Mouse (Mus musculus): ENCODE measurements at regions not wholly inside any gene's neighbourhood (a gene's known extent, or its start where the extent isn't known, plus 50 kb on each side); places are given as distances from the start of the nearest gene placed in this dataset.

DNA sequence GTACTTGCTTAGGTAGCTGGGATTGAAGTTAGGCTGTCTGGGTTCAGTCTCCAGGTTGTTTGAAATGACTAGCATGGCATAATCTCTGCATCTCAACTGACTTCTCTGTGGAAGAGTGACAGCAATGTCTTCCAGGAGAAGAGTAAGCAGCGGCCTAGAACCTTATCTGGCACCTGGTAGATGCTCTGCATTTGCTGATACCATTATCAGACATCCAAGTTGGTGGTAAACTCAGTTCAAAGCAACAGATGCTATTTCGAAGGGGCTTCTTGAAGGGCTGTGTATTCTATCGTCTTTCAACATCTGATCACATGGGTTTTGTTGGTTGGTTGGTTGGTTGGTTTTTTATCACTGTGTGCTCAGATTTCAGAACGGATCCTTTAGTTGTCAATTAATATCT, 424.7 kb upstream of the Adgrl2 start:
- DNase-seq, result no peak

DNA sequence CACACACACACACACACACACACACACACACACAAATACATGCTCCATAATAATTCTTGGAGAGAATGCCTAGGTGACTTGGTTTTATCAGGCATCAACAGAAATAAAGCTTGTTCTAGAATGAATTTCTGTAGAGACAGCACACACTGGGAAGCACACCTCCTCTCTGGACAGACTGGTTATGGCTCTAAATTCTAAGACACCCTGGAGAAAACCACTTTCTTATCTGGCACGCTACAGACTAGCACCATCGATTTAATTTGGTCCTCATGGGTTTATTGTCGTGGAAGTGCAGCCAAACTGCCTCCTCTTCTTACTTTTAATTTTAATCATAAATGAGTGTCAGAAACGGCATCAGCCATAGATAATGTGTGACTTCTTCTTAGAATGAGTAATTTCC, 422.8 kb upstream of the Adgrl2 start:
- no peak for DNase-seq

GRCm38 (mm10) chr3:149410518-149410917, 420.2 kb upstream of the Adgrl2 start:
- no peak for DNase-seq

GRCm38 (mm10) chr3:149408858-149409257, 418.5 kb upstream of the Adgrl2 start:
- no peak for DNase-seq

GRCm38 (mm10) chr3:149405872-149406271, 415.5 kb upstream of the Adgrl2 start:
- DNase-seq, result no peak

DNA sequence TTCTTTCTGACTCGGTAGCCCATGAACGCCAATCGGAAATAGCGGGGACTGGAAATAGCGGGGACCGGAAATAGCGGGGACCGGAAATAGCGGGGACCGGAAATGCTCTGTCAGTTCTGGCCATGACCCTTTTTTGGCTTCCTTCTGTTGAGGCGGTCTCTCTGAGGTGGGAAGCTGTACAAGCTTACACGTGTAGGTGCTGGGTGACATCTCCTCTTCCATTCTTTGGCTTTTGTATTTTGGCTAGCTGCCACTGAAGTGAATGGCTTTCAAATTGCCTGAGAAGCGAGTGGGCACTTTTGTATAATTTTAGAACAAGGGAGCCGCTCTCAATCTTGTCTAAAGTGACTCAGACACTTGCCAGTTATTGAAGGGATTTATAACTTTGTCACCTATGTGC, 414.3 kb upstream of the Adgrl2 start:
- no peak for DNase-seq

GRCm38 (mm10) chr3:149402496-149402895, 412.1 kb upstream of the Adgrl2 start:
- DNase-seq, result no peak

DNA sequence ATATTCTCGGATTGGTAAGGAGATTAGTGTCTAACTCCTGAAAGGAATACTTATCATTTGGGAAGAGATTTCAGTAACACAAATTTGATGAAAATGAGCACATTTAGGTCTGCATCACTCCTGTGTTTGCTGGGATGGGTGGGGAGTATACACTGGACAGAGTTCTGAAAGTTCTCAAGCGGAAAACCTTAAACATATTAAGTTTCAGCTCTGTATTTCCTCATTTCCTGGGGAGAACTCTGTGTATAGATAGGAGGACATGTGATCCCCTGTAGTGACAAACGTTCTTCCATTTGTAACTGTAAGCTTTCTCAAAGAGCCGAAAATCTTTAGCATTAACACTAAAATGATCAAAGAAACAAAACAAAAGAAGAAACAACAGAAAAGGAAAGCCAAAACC, 404.7 kb upstream of the Adgrl2 start:
- DNase-seq, result no peak

- no peak for DNase-seq
Measured at GRCm38 (mm10) chr3:149393317-149394172, 403.2 kb upstream of the Adgrl2 start.

DNA sequence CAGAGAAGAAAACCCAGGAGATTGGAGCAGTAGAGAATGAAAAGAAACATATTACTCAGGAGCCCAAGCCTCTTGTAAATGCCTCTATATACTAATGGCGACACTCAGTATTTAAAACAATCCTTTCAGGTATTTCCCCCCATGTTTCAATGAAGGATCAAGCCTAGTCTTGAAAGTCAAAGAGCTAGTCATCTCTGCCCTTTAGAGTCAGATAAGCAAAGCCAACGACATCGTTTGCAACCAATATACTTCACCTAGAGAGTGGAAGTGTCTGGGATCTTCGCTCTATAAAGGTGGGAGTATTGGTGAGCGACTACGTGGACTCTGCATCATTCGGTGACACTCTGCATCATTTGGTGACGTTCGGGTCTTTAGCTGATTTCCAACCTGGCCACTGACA, 401.8 kb upstream of the Adgrl2 start:
- DNase-seq, result no peak

GRCm38 (mm10) chr3:149387537-149387936, 397.2 kb upstream of the Adgrl2 start:
- no peak for DNase-seq

DNA sequence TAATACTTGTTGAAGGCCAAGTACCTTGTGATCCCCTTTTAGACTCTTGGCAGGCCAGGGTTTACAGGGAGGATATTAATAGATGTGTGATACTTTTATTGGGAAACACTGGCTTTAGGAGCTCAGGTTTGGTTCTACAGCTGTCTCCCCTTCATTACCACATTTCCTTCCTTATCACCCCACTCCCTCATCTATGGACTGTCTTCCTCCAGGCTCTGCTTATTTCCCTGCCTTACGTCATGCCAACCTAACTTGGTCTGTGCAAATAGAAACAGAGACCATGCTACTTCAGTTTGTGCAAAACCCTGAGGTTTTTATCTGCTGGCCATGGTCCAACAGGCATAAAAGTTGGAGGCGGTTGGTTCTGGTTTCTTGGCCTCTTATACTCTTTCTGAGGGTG, 395.7 kb upstream of the Adgrl2 start:
- DNase-seq, result no peak

DNA sequence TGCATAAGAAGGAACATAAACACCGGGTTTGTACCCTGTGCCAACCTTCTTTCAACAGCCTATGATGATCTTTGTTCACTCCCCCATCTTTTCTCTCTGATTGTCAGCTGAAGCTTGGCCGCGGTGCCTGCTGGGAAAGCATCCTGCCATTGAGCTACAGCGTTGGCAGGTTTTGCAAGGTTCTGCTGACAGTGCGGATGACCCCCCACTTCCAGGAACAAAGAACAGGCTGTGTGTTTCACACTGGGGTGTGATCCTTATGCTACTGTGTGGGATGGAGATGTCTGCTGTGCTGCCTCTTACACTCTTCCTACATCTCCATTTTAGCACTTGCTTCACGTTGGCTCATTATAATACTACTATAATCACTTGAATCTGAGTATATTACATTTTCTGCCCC, 395.0 kb upstream of the Adgrl2 start:
- no peak for DNase-seq

- DNase-seq, result peak; percentile 64 to 76
Measured at GRCm38 (mm10) chr3:149381559-149382245, 391.3 kb upstream of the Adgrl2 start.

- peak; percentile 31 to 37 for DNase-seq
Measured at GRCm38 (mm10) chr3:149381051-149381450, 390.7 kb upstream of the Adgrl2 start.

DNA sequence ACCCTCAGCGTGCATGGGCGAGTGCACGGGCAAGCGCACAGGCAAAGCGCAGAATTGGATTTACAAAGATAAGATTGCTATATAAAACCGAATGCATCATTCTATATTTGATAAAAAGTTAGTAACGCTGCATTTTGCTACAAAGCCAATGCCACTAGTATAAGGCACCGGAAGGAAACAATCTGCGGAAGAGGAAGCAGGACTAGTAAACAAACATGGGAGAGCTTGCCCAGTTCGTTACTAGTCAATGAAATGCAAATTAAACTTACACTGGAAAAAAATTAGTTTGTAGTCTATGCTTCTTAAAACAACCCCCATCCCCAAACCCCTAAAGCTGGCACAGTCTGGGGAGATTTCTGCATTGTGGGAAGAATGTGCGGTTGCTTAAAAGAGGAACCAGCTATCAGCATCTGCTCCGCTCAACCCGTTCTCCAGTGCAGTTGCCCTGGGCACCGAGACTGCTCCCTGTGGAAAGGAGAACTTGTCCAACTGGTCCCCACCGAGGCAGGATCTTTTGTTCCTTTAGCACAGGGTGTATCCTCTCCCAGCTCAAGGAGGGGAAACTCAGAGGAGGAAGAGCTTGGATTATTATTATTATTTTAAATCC, 389.6 kb upstream of the Adgrl2 start:
- DNase-seq, result no peak

DNA sequence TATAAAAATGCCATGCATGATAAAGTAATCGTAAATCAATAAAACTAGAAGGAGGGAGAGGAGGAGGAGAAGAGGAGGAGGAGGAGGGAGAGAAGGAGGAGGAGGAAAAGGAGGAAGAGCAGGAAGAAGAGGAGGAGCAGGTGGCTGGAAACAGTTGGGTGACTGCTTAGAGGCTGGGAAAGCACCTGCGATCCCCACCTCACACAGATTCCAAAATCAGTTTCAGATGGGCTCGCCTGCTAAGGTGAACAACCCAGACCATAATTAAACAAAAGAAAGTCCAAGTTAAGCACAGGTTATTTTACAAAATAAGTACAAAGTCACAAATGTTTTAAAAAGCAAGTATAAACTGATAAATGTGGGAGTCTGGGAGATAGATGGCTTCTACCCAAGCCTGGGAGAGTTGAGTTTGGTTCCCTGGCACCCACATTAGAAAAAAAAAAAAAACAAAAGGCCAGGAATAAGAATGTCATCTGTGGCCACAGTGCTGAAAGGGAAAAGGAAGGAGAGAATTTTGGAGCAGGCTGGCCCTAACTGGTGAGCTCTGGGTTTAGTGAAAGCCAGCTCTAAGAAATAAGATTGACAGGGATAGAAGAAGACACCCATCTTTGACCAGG, 389.0 kb upstream of the Adgrl2 start:
- DNase-seq, result no peak

- DNase-seq, result no peak
Measured at GRCm38 (mm10) chr3:149371439-149371838, 381.1 kb upstream of the Adgrl2 start.

DNA sequence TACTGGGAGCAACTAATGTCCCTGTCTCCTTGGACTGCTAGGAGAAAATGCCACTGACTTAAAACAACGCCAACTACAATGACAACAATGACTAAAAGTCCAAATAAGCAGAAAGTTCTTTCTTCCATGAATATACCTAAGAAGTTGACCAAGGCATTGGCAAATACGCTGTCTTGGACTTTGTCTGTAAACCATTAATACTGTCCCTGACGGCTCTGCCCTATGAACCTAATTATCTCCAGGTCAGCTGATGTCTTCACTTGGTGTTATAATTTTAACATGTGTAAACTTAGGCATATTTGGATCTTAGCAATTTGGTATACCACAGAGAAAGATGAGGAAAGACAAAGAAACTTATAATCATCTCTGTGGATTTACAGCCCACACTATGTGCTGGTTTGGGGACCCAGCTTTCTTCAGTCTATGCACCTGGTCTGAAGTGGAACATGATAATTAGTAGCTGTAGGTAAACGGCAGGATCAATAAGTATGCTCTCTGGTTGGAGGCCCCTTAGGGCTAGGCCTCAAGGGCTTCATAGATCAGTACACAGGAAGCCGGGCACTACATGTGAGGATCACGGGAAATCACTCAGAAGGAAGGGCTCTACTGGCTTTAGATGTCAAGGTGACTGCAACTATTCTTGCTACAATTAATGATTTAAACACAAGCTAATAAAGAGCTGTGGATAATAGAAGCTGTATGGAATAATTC, 380.3 kb upstream of the Adgrl2 start:
- DNase-seq, result no peak

DNA sequence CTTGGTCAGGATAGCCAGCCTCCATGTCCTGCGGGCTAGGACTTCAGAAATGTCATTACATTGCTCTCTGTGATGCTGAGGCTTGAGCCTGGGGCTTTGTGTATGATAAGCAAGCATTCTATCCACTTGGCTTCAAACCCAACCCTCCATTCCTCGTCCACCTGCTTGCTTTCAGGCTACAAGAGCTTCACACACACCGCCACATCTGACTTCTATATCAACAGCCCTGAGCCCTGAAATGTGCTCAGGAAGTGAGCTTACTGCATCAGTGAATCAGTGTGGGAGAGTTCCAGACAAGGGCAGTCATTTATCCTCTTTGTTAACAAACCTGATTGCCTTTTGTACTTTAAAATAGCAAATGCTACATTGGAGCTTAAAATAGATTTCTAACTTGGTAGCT, 377.5 kb upstream of the Adgrl2 start:
- DNase-seq, result no peak

GRCm38 (mm10) chr3:149360164-149360563, 369.8 kb upstream of the Adgrl2 start:
- DNase-seq, result no peak

GRCm38 (mm10) chr3:149358570-149359193, 368.3 kb upstream of the Adgrl2 start:
- no peak for DNase-seq
